Mouse (Mus musculus): ENCODE results near the gene Kcnip1. TPM values are rescaled to one million over a fixed set of nuclear protein-coding genes. Genes with fewer than 3 reads are reported as not detected.

Gene Kcnip1
- total and polyA plus RNA-seq, 3 experiments, result 0.04 to 0.17 TPM; not detected in 1

- Histone ChIP-seq H3K36me3 (replicated peaks in 1 of 2; ENCODE audit: control insufficient read depth in 1 of 2, insufficient read depth in 1 of 2, low read length in 1 of 2) (no peaks in the 10 kb centered on the region), H3K9me3 (replicated peaks; ENCODE audit: low read length) (peaks cover 3% of the 10 kb centered on the region), H3K9ac (ENCODE audit: insufficient read depth, low read depth) (no peak overlapping the region), H3K4me2 (ENCODE audit: insufficient read depth, low read depth, poor library complexity, severe bottlenecking) (no peak overlapping the region), H3K4me3 (replicated peaks in 1 of 3; ENCODE audit: low read depth in 2 of 3, low read length in 2 of 3, poor library complexity in 1 of 3) (no peak overlapping the region), H3K27ac (ENCODE audit: insufficient read depth, low read depth) (no peak overlapping the region), H3K27me3 (replicated peaks) (peaks cover 21% of the 10 kb centered on the region), H3K79me2 (replicated peaks; ENCODE audit: control insufficient read depth, extremely low read depth, insufficient read depth, poor library complexity, severe bottlenecking) (no peaks in the 10 kb centered on the region), H3K4me1 (ENCODE audit: control insufficient read depth in 1 of 2, insufficient read depth in 2 of 2) (no peaks in the 10 kb centered on the region)
- dilution Hi-C loops (cut with MboI; ENCODE audit: extremely low pct_ligation_motif_present, extremely low pct_unique_long_range_greater_than_20kb, low sequenced_read_pairs), result no loop called here
- TF ChIP-seq BHLHE40 (IDR thresholded peaks at IDR 0.05; ENCODE audit: low read depth, low read length), result no peak
- DNase-seq (ENCODE audit: extremely low read depth), result no peak
- in situ Hi-C loops (cut with MboI; ENCODE audit: low pct_ligation_motif_present, low pct_unique_long_range_greater_than_20kb, low sequenced_read_pairs), result no loop called here
Measured at GRCm38 (mm10) chr11:33670105-33670965, 322.6 kb downstream of the Kcnip1 start.

GRCm38 (mm10) chr11:33668376-33668775 lies 324.6 kb downstream of the Kcnip1 start:
- no peak overlapping the region for H3K9ac ChIP-seq (ENCODE audit: insufficient read depth, low read depth)
- H3K9me3 ChIP-seq (replicated peaks; ENCODE audit: low read length), result no peaks in the 10 kb centered on the region
- in situ Hi-C loops (cut with MboI; ENCODE audit: low pct_ligation_motif_present, low pct_unique_long_range_greater_than_20kb, low sequenced_read_pairs), result no loop called here
- no peaks in the 10 kb centered on the region for H3K79me2 ChIP-seq (replicated peaks; ENCODE audit: control insufficient read depth, extremely low read depth, insufficient read depth, poor library complexity, severe bottlenecking)
- no peak overlapping the region for H3K27ac ChIP-seq (ENCODE audit: insufficient read depth, low read depth)
- no peak for TF ChIP-seq CHD2 (IDR thresholded peaks at IDR 0.05; ENCODE audit: low read length)
- TF ChIP-seq E2F4 (IDR thresholded peaks at IDR 0.05; ENCODE audit: insufficient replicate concordance, low read depth, low read length), result no peak
- TF ChIP-seq CTCF (conservative IDR thresholded peaks at IDR 0.05 in 1 of 2, IDR thresholded peaks at IDR 0.05 in 1 of 2; ENCODE audit: low read depth in 2 of 2, low read length in 2 of 2), result no peak
- TF ChIP-seq IRF4 (IDR thresholded peaks at IDR 0.05; ENCODE audit: low read depth, low read length), result no peak
- TF ChIP-seq KAT2A (IDR thresholded peaks at IDR 0.05; ENCODE audit: insufficient replicate concordance, low read length), result no peak
- no peak for TF ChIP-seq GABPA (IDR thresholded peaks at IDR 0.05; ENCODE audit: insufficient replicate concordance, low read depth, low read length)
- no peak for TF ChIP-seq MEF2A (IDR thresholded peaks at IDR 0.05; ENCODE audit: borderline replicate concordance, low read depth, low read length)
- TF ChIP-seq ETS1 (conservative IDR thresholded peaks at IDR 0.05; ENCODE audit: low read depth, low read length), result no peak
- TF ChIP-seq CHD1 (IDR thresholded peaks at IDR 0.05; ENCODE audit: low read depth, low read length), result no peak
- TF ChIP-seq PAX5 (IDR thresholded peaks at IDR 0.05; ENCODE audit: low read length), result no peak
- no peak for TF ChIP-seq USF1 (IDR thresholded peaks at IDR 0.05; ENCODE audit: low read depth, low read length)
- no peak for TF ChIP-seq ZMIZ1 (IDR thresholded peaks at IDR 0.05; ENCODE audit: low read depth, low read length)
- TF ChIP-seq EP300 (IDR thresholded peaks at IDR 0.05; ENCODE audit: low read length), result no peak
- no peak for TF ChIP-seq USF2 (conservative IDR thresholded peaks at IDR 0.05; ENCODE audit: low read depth, low read length)
- no peak for TF ChIP-seq NELFE (IDR thresholded peaks at IDR 0.05; ENCODE audit: low read depth, low read length)
- no peak for TF ChIP-seq RCOR1 (conservative IDR thresholded peaks at IDR 0.05; ENCODE audit: low read depth, low read length)
- no peak for TF ChIP-seq MAX (IDR thresholded peaks at IDR 0.05; ENCODE audit: low read length)
- no peak for TF ChIP-seq TBP (conservative IDR thresholded peaks at IDR 0.05; ENCODE audit: low read depth, low read length)
- no peak for TF ChIP-seq POLR2AphosphoS2 (IDR thresholded peaks at IDR 0.05; ENCODE audit: low read depth, low read length)
- TF ChIP-seq UBTF (IDR thresholded peaks at IDR 0.05; ENCODE audit: low read depth, low read length), result no peak
- dilution Hi-C loops (cut with MboI; ENCODE audit: extremely low pct_ligation_motif_present, extremely low pct_unique_long_range_greater_than_20kb, low sequenced_read_pairs), result no loop called here
- peaks cover 0 to 7% of the 10 kb centered on the region in 2 experiments; a peak in 2 of 4 replicates for H3K4me1 ChIP-seq (ENCODE audit: control insufficient read depth in 1 of 2, insufficient read depth in 2 of 2)
- peaks cover 4% of the 10 kb centered on the region for H3K27me3 ChIP-seq (replicated peaks)
- H3K36me3 ChIP-seq (replicated peaks in 1 of 2; ENCODE audit: control insufficient read depth in 1 of 2, insufficient read depth in 1 of 2, low read length in 1 of 2), result no peaks in the 10 kb centered on the region
- H3K4me3 ChIP-seq (replicated peaks in 1 of 3; ENCODE audit: low read depth in 2 of 3, low read length in 2 of 3, poor library complexity in 1 of 3), result no peak overlapping the region
- no peak for DNase-seq (ENCODE audit: extremely low read depth)
- H3K4me2 ChIP-seq (ENCODE audit: insufficient read depth, low read depth, poor library complexity, severe bottlenecking), result no peak overlapping the region
